Mouse (Mus musculus): ENCODE results near the gene Nfatc4.
A peak's percentile ranks its signal among the peaks of the same experiment; 100 is the strongest.

Gene Nfatc4

GRCm38 (mm10) chr14:55822435-55822990 lies 431 bp upstream of the Nfatc4 start:
- DNase-seq (ENCODE audit: low read depth) = peak; percentile 66

- no peak for DNase-seq (ENCODE audit: low read depth)
Measured at GRCm38 (mm10) chr14:55824001-55824480, 1.1 kb downstream of the Nfatc4 start.

- DNase-seq (ENCODE audit: low read depth) = no peak
Measured at GRCm38 (mm10) chr14:55824481-55825215, 1.7 kb downstream of the Nfatc4 start.

- DNase-seq (ENCODE audit: low read depth) = no peak
Measured at GRCm38 (mm10) chr14:55825216-55826051, 2.5 kb downstream of the Nfatc4 start.

GRCm38 (mm10) chr14:55826142-55826541 lies 3.2 kb downstream of the Nfatc4 start:
- DNase-seq (ENCODE audit: low read depth) = no peak

- no peak for DNase-seq (ENCODE audit: low read depth)
Measured at GRCm38 (mm10) chr14:55826551-55827340, 3.8 kb downstream of the Nfatc4 start.

GRCm38 (mm10) chr14:55828716-55829263 lies 5.8 kb downstream of the Nfatc4 start:
- DNase-seq (ENCODE audit: low read depth) = no peak

GRCm38 (mm10) chr14:55829854-55830253 lies 6.9 kb downstream of the Nfatc4 start:
- DNase-seq (ENCODE audit: low read depth) = no peak

- no peak for DNase-seq (ENCODE audit: low read depth)
Measured at GRCm38 (mm10) chr14:55830331-55830730, 7.4 kb downstream of the Nfatc4 start.

- DNase-seq (ENCODE audit: low read depth) = no peak
Measured at GRCm38 (mm10) chr14:55833126-55833525, 10.2 kb downstream of the Nfatc4 start.

GRCm38 (mm10) chr14:55834808-55835533 lies 12.0 kb downstream of the Nfatc4 start:
- DNase-seq (ENCODE audit: low read depth) = no peak

- no peak for DNase-seq (ENCODE audit: low read depth)
Measured at GRCm38 (mm10) chr14:55838312-55838711, 15.4 kb downstream of the Nfatc4 start.

- no peak for DNase-seq (ENCODE audit: low read depth)
Measured at GRCm38 (mm10) chr14:55838740-55839139, 15.8 kb downstream of the Nfatc4 start.

- DNase-seq (ENCODE audit: low read depth) = no peak
Measured at GRCm38 (mm10) chr14:55840853-55841366, 18.0 kb downstream of the Nfatc4 start.

GRCm38 (mm10) chr14:55842794-55843193 lies 19.9 kb downstream of the Nfatc4 start:
- no peak for DNase-seq (ENCODE audit: low read depth)

GRCm38 (mm10) chr14:55845506-55846294 lies 22.8 kb downstream of the Nfatc4 start:
- DNase-seq (ENCODE audit: low read depth) = no peak

GRCm38 (mm10) chr14:55850885-55851284 lies 27.9 kb downstream of the Nfatc4 start:
- no peak for DNase-seq (ENCODE audit: low read depth)

GRCm38 (mm10) chr14:55852646-55853551 lies 30.0 kb downstream of the Nfatc4 start:
- no peak for DNase-seq (ENCODE audit: low read depth)

Data from c-Kit-positive CD71-negative TER-119-negative erythroid progenitor cells, embryonic 14.5 days (primary cell).